Mouse (Mus musculus) intestine, embryonic 14.5 days (tissue): ENCODE measurements around the gene Grb10. TPM values are rescaled to one million over a fixed set of nuclear protein-coding genes. Genes with fewer than 3 reads are reported as not detected.

Experiments used
- ATAC-seq: fragments of 200-750 bp; cut with Nextera tagmentation; replicated peaks from 2 replicates; pipeline ENCODE4 v1.8.0; 2017; ENCODE audit warnings: low read depth, moderate number of reproducible peaks, moderate TSS enrichment, moderate library complexity; ENCODE audit not compliant: low FRiP score, low TSS enrichment
- DNase-seq: peaks from one replicate; pipeline ENCODE4 v3.0.0-alpha.2; 2018; ENCODE audit warnings: low spot score
- H3K27ac ChIP-seq: fragments of 300-500 bp; sonication (generic); 2 replicates; pipeline ENCODE4 v1.5.1; 2014; ENCODE audit warnings: low read depth, mild to moderate bottlenecking, control low read depth
- H3K27me3 ChIP-seq: fragments of 300-500 bp; sonication (generic); replicated peaks from 2 replicates; pipeline ENCODE4 v1.6.1; 2014; ENCODE audit warnings: low read length, control low read depth; ENCODE audit not compliant: control insufficient read depth, insufficient read depth
- H3K36me3 ChIP-seq: fragments of 300-500 bp; sonication (generic); 2 replicates; pipeline ENCODE4 v1.6.1; 2014; ENCODE audit warnings: low read length, control low read depth; ENCODE audit not compliant: control insufficient read depth, insufficient read depth
- H3K4me1 ChIP-seq: fragments of 300-500 bp; sonication (generic); replicated peaks from 2 replicates; pipeline ENCODE4 v1.6.1; 2014; ENCODE audit warnings: low read length, control low read depth, mixed read lengths; ENCODE audit not compliant: control insufficient read depth, insufficient read depth
- H3K4me2 ChIP-seq: fragments of 300-500 bp; sonication (generic); 2 replicates; pipeline ENCODE4 v1.6.1; 2014; ENCODE audit warnings: low read length
- H3K4me3 ChIP-seq: fragments of 300-500 bp; sonication (generic); 2 replicates; pipeline ENCODE4 v1.5.1; 2014; ENCODE audit warnings: low read depth, low read length, control low read depth, mixed read lengths
- H3K9ac ChIP-seq: fragments of 300-500 bp; sonication (generic); 2 replicates; pipeline ENCODE4 v1.6.1; 2014; ENCODE audit warnings: mild to moderate bottlenecking, low read length
- H3K9me3 ChIP-seq: fragments of 300-500 bp; sonication (generic); 2 replicates; pipeline ENCODE4 v1.6.1; 2016; ENCODE audit warnings: low read length, control low read depth; ENCODE audit not compliant: control insufficient read depth
- WGBS: fragments of 180-500 bp; shearing (Covaris S2); extraction: QIAGEN DNeasy Blood & Tissue Kit; methylation state at CpG from one replicate; pipeline ENCODE4 v1.1.7; 2014; 5-methylcytosine and 5-hydroxymethylcytosine counted together
- polyA plus RNA-seq: library from polyadenylated mRNA; unstranded; fragments of >200 nt; fragmentation: Nextera tagmentation; extraction: Ambion mirVana; gene quantifications from 2 replicates; pipeline ENCODE4 v1.2.1, GENCODE M21; 2014

Grb10 gene
- polyA plus RNA-seq, 1 experiment from 2014 or later, result 233 TPM

GRCm38 (mm10) chr11:11957211-11958060, 81.0 kb downstream of the Grb10 start:
- no peak for ATAC-seq
- Histone ChIP-seq H3K4me3 (no peak overlapping the region), H3K27ac (peak overlapping the region; percentile 45; the same call in 1 of the 2 replicates), H3K27me3 (no peaks in the 10 kb centered on the region), H3K4me2 (no peak overlapping the region), H3K9me3 (no peaks in the 10 kb centered on the region), H3K9ac (no peak overlapping the region), H3K4me1 (peaks cover 41% of the 10 kb centered on the region), H3K36me3 (peaks cover 49% of the 10 kb centered on the region)
- WGBS, result 74% methylated on average over 5 of the region's 5 CpGs
- no peak for DNase-seq

GRCm38 (mm10) chr11:11955783-11956182, 82.7 kb downstream of the Grb10 start:
- peaks cover 28% of the 10 kb centered on the region for H3K4me1 ChIP-seq
- H3K27ac ChIP-seq, result peak overlapping the region; percentile 47
- H3K36me3 ChIP-seq, result peaks cover 58% of the 10 kb centered on the region
- DNase-seq (no peak), ATAC-seq (no peak)
- H3K9me3 ChIP-seq, result no peaks in the 10 kb centered on the region
- no peaks in the 10 kb centered on the region for H3K27me3 ChIP-seq
- H3K4me2 ChIP-seq, result no peak overlapping the region
- H3K4me3 ChIP-seq, result no peak overlapping the region
- no peak overlapping the region for H3K9ac ChIP-seq

GRCm38 (mm10) chr11:11954606-11955005, 83.9 kb downstream of the Grb10 start:
- Histone ChIP-seq H3K27me3 (no peaks in the 10 kb centered on the region), H3K4me3 (no peak overlapping the region), H3K27ac (peak overlapping the region; percentile 62; the same call in 1 of the 2 replicates), H3K9ac (no peak overlapping the region), H3K4me2 (no peak overlapping the region), H3K9me3 (no peaks in the 10 kb centered on the region), H3K36me3 (peaks cover 60% of the 10 kb centered on the region), H3K4me1 (peaks cover 21% of the 10 kb centered on the region; the same call in 1 of the 2 replicates)
- WGBS, result 94% methylated on average over 6 of the region's 6 CpGs
- DNase-seq (no peak), ATAC-seq (no peak)

- Histone ChIP-seq H3K9me3 (no peaks in the 10 kb centered on the region), H3K27ac (peak overlapping the region; percentile 62), H3K4me1 (peaks cover 24% of the 10 kb centered on the region), H3K4me3 (no peak overlapping the region), H3K9ac (no peak overlapping the region), H3K4me2 (no peak overlapping the region), H3K27me3 (no peaks in the 10 kb centered on the region), H3K36me3 (peaks cover 59% of the 10 kb centered on the region)
- 68% methylated on average over 4 of the region's 4 CpGs for WGBS
- ATAC-seq (no peak), DNase-seq (no peak)
These were observed 84.4 kb downstream of the Grb10 start for GRCm38 (mm10) chr11:11954115-11954438.

- Histone ChIP-seq H3K9me3 (no peaks in the 10 kb centered on the region), H3K27ac (peak overlapping the region; percentile 62), H3K4me1 (peaks cover 30% of the 10 kb centered on the region), H3K27me3 (no peaks in the 10 kb centered on the region), H3K9ac (no peak overlapping the region), H3K36me3 (peaks cover 64% of the 10 kb centered on the region), H3K4me3 (no peak overlapping the region), H3K4me2 (no peak overlapping the region)
- 66% methylated on average over 11 of the region's 11 CpGs for WGBS
- DNase-seq, result no peak
- ATAC-seq, result no peak
These were observed 84.9 kb downstream of the Grb10 start for GRCm38 (mm10) chr11:11953364-11954114.

- Histone ChIP-seq H3K4me3 (no peak overlapping the region), H3K9ac (no peak overlapping the region), H3K4me1 (peaks cover 36% of the 10 kb centered on the region), H3K9me3 (no peaks in the 10 kb centered on the region), H3K27ac (peak overlapping the region; percentile 30; the same call in 1 of the 2 replicates), H3K27me3 (no peaks in the 10 kb centered on the region), H3K4me2 (no peak overlapping the region), H3K36me3 (peaks cover 62% of the 10 kb centered on the region)
- DNase-seq, result no peak
- WGBS, result 93% methylated on average over 1 of the region's 1 CpGs
- no peak for ATAC-seq
These were observed 85.9 kb downstream of the Grb10 start for GRCm38 (mm10) chr11:11952569-11952968.

- no peak overlapping the region for H3K4me2 ChIP-seq
- no peaks in the 10 kb centered on the region for H3K27me3 ChIP-seq
- no peaks in the 10 kb centered on the region for H3K9me3 ChIP-seq
- no peak overlapping the region for H3K4me3 ChIP-seq
- H3K4me1 ChIP-seq, result peaks cover 28% of the 10 kb centered on the region
- DNase-seq, result no peak
- H3K9ac ChIP-seq, result no peak overlapping the region
- H3K27ac ChIP-seq, result peak overlapping the region; percentile 88
- whole genome bisulfite sequencing, result 69% methylated on average over 4 of the region's 4 CpGs
- ATAC-seq, result peak; percentile 62
- H3K36me3 ChIP-seq, result peaks cover 80% of the 10 kb centered on the region
These were observed 89.5 kb downstream of the Grb10 start for GRCm38 (mm10) chr11:11948988-11949365.

- ATAC-seq, result peak; percentile 57
- 28% methylated on average over 9 of the region's 9 CpGs for whole genome bisulfite sequencing
- no peak for DNase-seq
- peaks cover 80% of the 10 kb centered on the region for H3K36me3 ChIP-seq
- H3K9me3 ChIP-seq, result no peaks in the 10 kb centered on the region
- H3K9ac ChIP-seq, result no peak overlapping the region
- H3K4me1 ChIP-seq, result peaks cover 24% of the 10 kb centered on the region
- no peak overlapping the region for H3K4me2 ChIP-seq
- H3K27me3 ChIP-seq, result no peaks in the 10 kb centered on the region
- no peak overlapping the region for H3K4me3 ChIP-seq
- H3K27ac ChIP-seq, result peak overlapping the region; percentile 88
These were observed 90.0 kb downstream of the Grb10 start for GRCm38 (mm10) chr11:11948321-11948987.
